Mouse (Mus musculus) embryonic facial prominence, embryonic 15.5 days (tissue): ENCODE data around the gene Camk2d. TPM values are rescaled to one million over a fixed set of nuclear protein-coding genes. Genes with fewer than 3 reads are reported as not detected.

Experiments used
- ATAC-seq: fragments of 200-750 bp; cut with Nextera tagmentation; 2 replicates; pipeline ENCODE4 v1.8.0; 2017; ENCODE audit warnings: low read depth, moderate TSS enrichment; ENCODE audit not compliant: insufficient number of reproducible peaks, low FRiP score, low TSS enrichment
- H3K27ac ChIP-seq: fragments of 300-500 bp; sonication (generic); replicated peaks from 2 replicates; pipeline ENCODE4 v1.5.1; 2015; ENCODE audit warnings: mild to moderate bottlenecking, inconsistent platforms
- H3K27me3 ChIP-seq: fragments of 300-500 bp; sonication (generic); 2 replicates; pipeline ENCODE4 v1.6.1; 2015; ENCODE audit warnings: inconsistent platforms
- H3K36me3 ChIP-seq: fragments of 300-500 bp; sonication (generic); 2 replicates; pipeline ENCODE4 v1.6.1; 2015; ENCODE audit warnings: mild to moderate bottlenecking, inconsistent platforms
- H3K4me1 ChIP-seq: fragments of 300-500 bp; sonication (generic); 2 replicates; pipeline ENCODE4 v1.6.1; 2015; ENCODE audit warnings: inconsistent platforms
- H3K4me2 ChIP-seq: fragments of 300-500 bp; sonication (generic); replicated peaks from 2 replicates; pipeline ENCODE4 v1.6.1; 2015; ENCODE audit warnings: mild to moderate bottlenecking, inconsistent platforms
- H3K4me3 ChIP-seq: fragments of 300-500 bp; sonication (generic); replicated peaks from 2 replicates; pipeline ENCODE4 v1.5.1; 2015; ENCODE audit warnings: mild to moderate bottlenecking, inconsistent platforms
- H3K9ac ChIP-seq: fragments of 300-500 bp; sonication (generic); 2 replicates; pipeline ENCODE4 v1.6.1; 2015; ENCODE audit warnings: inconsistent platforms
- H3K9me3 ChIP-seq: fragments of 300-500 bp; sonication (generic); replicated peaks from 2 replicates; pipeline ENCODE4 v1.6.1; 2016; ENCODE audit warnings: inconsistent platforms
- WGBS: fragments of 180-500 bp; shearing (Covaris S2); methylation state at CpG from one replicate; pipeline ENCODE4 v1.1.7; 2015; 5-methylcytosine and 5-hydroxymethylcytosine counted together
- polyA plus RNA-seq: library from polyadenylated mRNA; unstranded; fragments of >200 nt; fragmentation: Nextera tagmentation; extraction: Ambion mirVana; gene quantifications from 2 replicates; pipeline ENCODE4 v1.2.1, GENCODE M21; 2015

Camk2d gene
- polyA plus RNA-seq, 1 experiment from 2014 or later, result 32.9 TPM

DNA sequence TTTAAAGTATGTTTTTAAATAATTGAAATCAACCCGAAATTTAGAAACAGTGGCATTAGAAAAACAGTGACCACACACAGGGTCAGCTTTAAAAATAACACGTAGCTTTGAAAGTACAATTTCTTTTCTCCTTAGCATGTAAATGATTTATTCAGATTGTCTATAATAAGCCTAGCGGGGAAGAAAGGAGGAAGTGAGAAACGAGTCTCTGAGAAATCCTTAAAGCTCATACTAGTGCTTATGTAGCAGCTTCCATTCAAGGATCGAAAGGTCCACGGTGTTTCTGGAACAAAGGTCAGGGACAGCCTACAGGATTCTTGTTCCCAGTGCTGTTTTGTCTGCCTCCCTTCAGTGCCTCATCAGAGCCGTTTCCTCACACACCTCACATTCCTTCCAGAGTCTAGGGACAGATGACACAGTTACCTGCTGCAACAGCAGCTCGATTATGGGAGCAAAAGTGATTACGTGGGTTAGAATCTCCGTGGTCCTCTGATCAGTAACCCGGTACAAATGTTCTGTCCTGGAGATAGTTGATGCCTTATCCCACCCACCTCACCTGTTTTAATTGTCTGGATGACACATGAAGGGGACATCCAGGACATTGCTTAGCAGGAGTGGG, 17.5 kb downstream of the Camk2d start:
- H3K4me3 ChIP-seq, result no peak overlapping the region
- WGBS, result 71% methylated on average over 11 of the region's 11 CpGs
- no peaks in the 10 kb centered on the region for H3K4me1 ChIP-seq
- H3K27ac ChIP-seq, result no peak overlapping the region
- no peak for ATAC-seq
- H3K27me3 ChIP-seq, result no peaks in the 10 kb centered on the region
- H3K4me2 ChIP-seq, result no peak overlapping the region
- no peak overlapping the region for H3K9ac ChIP-seq
- no peaks in the 10 kb centered on the region for H3K9me3 ChIP-seq
- H3K36me3 ChIP-seq, result no peaks in the 10 kb centered on the region

DNA sequence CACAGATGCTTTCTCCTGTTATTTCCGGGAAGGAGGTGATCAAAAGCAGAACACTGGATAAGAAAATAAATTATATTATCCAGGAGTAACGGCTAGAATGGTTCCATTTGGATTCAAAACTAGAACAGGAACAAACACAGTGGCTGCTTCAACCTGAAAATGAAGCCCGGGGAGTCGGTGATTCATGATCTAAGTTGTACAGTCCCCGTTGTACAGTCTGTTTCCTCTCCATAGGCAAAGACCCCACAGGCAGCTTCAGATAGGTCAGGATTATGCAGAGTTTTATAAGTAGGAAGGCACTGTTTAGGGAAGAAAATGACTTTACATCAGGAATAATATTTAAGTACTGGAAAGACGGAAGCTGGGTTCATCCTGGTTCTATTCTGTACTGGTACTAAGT, 19.2 kb downstream of the Camk2d start:
- Histone ChIP-seq H3K27ac (no peak overlapping the region), H3K4me2 (no peak overlapping the region), H3K27me3 (no peaks in the 10 kb centered on the region), H3K9ac (no peak overlapping the region), H3K4me3 (no peak overlapping the region), H3K36me3 (no peaks in the 10 kb centered on the region), H3K9me3 (no peaks in the 10 kb centered on the region), H3K4me1 (no peaks in the 10 kb centered on the region)
- no peak for ATAC-seq
- WGBS, result 46% methylated on average over 6 of the region's 6 CpGs

DNA sequence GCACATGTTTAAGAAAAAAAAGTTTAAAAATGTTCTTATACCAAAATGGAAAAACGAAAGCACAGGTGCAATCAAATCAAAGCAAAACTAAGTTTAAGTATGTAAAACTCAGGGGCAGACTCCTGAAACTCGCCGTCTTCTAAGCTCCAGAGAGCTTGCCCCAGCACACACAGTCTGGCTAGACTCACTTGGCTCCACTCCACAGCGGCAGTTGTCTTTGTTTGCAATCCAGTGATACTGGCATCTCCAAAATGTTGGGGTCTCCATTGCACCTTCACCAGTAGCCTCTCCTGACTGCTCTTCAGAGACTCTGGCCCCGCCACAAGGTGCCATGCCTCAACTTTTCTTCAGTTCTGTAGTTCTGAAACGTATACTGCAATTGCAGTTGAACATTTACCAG, 24.1 kb downstream of the Camk2d start:
- ATAC-seq, result no peak
- no peaks in the 10 kb centered on the region for H3K36me3 ChIP-seq
- H3K27me3 ChIP-seq, result no peaks in the 10 kb centered on the region
- H3K4me1 ChIP-seq, result no peaks in the 10 kb centered on the region
- H3K4me2 ChIP-seq, result no peak overlapping the region
- WGBS, result 83% methylated on average over 6 of the region's 6 CpGs
- H3K4me3 ChIP-seq, result no peak overlapping the region
- no peak overlapping the region for H3K9ac ChIP-seq
- H3K27ac ChIP-seq, result no peak overlapping the region
- no peaks in the 10 kb centered on the region for H3K9me3 ChIP-seq

DNA sequence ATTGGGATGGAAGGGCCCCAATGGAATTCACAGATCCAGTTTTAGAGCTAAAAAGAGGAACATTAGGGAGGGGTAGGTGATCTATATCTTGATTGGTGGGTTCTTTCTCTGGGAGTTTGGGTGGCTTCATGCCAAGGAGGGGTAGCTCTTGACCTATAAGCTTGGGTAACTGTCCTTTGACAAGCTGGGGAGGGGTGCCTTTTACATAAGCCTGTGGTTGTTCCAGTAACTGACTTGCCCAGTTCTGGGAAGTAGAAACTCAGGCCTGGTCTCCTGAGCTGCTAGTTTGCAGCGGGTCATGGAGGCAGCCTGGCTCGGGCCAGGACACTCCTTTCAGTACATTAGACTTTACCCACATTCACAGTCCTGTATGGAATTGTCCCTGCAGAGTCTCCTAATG, 26.4 kb downstream of the Camk2d start:
- Histone ChIP-seq H3K9me3 (no peaks in the 10 kb centered on the region), H3K9ac (no peak overlapping the region), H3K27me3 (no peaks in the 10 kb centered on the region), H3K27ac (no peak overlapping the region), H3K4me2 (no peak overlapping the region), H3K36me3 (no peaks in the 10 kb centered on the region), H3K4me3 (no peak overlapping the region), H3K4me1 (no peaks in the 10 kb centered on the region)
- 92% methylated on average over 2 of the region's 2 CpGs for WGBS
- no peak for ATAC-seq

DNA sequence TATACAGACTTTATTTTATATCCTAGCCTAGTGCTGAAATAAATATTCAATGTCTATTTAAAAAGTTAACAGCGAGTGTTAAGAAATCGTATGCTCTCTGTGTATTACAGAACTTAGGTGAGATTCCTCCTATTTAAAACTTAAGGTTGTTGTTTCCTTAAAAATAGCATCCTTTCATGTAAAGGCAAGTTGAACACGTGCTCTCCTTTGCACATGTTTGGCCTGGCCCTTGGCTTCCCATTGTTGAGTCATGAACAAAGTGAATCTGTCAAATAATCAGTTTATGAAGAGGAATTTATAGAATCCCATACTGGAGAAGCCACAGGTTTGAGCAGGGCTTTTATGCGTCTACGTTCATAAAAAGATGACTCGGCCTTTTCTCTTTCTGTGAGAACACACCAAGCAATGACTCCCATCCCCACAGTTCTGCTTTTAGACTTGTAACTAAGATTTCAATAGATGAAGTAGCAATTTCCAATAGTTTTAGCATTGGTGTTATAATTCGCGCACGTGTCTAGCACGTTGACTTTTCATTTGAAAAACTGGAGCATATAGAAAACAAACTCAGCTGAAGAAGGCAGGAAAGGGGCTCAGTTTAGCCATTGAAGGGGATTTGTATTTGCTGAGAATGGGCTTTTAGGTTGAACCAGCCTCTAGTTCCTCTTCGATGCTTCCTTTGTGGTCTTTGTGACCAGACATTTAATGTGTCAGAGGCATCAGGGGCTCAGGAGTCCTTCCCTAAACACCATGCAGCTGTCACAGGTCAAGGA, 29.1 kb downstream of the Camk2d start:
- Histone ChIP-seq H3K4me1 (no peaks in the 10 kb centered on the region), H3K9ac (no peak overlapping the region), H3K36me3 (no peaks in the 10 kb centered on the region), H3K4me3 (no peak overlapping the region), H3K4me2 (no peak overlapping the region), H3K27me3 (no peaks in the 10 kb centered on the region), H3K9me3 (no peaks in the 10 kb centered on the region), H3K27ac (no peak overlapping the region)
- ATAC-seq, result no peak
- WGBS, result 82% methylated on average over 11 of the region's 11 CpGs

DNA sequence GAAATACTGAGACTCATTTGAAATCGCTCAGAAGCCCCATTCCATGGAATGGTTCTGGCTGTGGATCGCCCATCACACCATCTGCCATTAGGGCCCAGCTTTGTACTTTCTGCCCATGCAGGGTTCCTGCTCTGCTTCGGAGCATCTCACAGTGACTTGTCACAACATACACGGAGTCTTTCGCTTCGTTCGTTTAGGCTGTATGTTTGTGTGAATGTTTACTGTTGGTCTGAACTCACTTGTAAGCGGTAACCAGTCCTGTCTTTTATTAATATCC, 29.6 kb downstream of the Camk2d start:
- no peak for ATAC-seq
- H3K36me3 ChIP-seq, result no peaks in the 10 kb centered on the region
- WGBS, result 89% methylated on average over 8 of the region's 8 CpGs

DNA sequence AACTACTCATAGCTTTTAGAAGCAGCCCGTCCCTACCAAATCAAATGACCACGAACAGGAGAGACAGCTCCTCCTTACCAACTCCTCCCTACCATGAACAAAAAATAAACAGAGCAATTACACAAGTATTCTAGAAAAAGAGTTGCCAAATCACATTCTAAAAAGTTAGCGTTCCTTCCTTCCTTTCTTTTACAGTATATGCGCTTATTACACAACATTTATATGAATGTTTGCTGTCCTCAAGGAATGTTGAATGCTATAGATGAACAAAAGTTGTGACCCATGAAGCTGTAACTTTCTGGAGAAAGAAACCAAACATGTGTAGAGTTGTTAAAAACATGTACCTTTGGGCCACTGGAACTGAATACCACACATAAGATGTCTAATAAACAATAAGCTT, 31.9 kb downstream of the Camk2d start:
- no peak overlapping the region for H3K4me3 ChIP-seq
- no peaks in the 10 kb centered on the region for H3K9me3 ChIP-seq
- H3K36me3 ChIP-seq, result no peaks in the 10 kb centered on the region
- H3K27ac ChIP-seq, result no peak overlapping the region
- H3K9ac ChIP-seq, result no peak overlapping the region
- no peaks in the 10 kb centered on the region for H3K27me3 ChIP-seq
- H3K4me2 ChIP-seq, result no peak overlapping the region
- ATAC-seq, result no peak
- 88% methylated on average over 4 of the region's 4 CpGs for WGBS
- H3K4me1 ChIP-seq, result no peaks in the 10 kb centered on the region

More for the DNA sequence above, 29.6 kb downstream of the Camk2d start:
- no peaks in the 10 kb centered on the region for H3K27me3 ChIP-seq
- no peak overlapping the region for H3K27ac ChIP-seq
- no peak overlapping the region for H3K4me2 ChIP-seq
- no peaks in the 10 kb centered on the region for H3K4me1 ChIP-seq
- H3K9ac ChIP-seq, result no peak overlapping the region
- no peak overlapping the region for H3K4me3 ChIP-seq
- no peaks in the 10 kb centered on the region for H3K9me3 ChIP-seq

DNA sequence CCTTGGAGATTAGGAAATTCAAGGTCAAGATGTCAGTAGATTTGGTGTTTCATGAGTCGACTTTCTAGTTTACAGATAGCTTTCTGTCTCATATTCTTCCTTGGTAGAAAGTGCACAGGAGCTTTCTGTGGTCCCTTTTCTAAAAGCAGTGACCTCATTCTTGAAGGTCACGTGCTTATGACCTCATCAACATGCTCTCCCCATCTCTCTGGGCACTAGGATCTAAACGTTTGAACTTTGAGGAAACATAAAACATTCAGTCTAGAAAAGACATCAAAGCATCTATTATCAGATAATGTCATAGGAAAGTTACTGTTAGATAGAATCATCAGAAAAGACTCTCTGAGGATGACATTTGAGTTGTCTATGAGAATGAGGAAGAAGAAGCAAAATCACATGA, 32.3 kb downstream of the Camk2d start:
- no peak for ATAC-seq
- 54% methylated on average over 3 of the region's 3 CpGs for WGBS
- Histone ChIP-seq H3K9me3 (no peaks in the 10 kb centered on the region), H3K27ac (no peak overlapping the region), H3K4me1 (no peaks in the 10 kb centered on the region), H3K4me3 (no peak overlapping the region), H3K4me2 (no peak overlapping the region), H3K9ac (no peak overlapping the region), H3K36me3 (no peaks in the 10 kb centered on the region), H3K27me3 (no peaks in the 10 kb centered on the region)

DNA sequence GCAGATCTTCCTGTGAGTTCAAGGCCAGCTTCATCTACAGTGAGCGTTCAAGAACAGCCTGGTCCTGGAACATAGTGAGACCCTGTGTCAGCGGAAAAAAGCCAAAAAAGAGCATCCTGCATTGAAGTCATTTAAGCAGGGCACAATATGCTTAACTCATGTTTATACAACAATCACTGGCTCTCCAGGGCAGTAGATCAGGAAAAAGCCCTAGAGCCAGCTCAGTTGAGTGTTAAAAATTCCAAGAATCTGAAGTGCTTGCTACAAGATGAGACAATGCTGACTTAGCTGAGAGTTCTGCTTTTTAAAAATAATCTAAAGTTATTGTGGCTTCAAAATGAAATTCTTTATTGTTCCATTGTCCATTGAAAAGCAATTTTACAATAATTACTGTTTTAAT, 32.9 kb downstream of the Camk2d start:
- no peak for ATAC-seq
- WGBS, result 83% methylated on average over 2 of the region's 2 CpGs
- H3K9ac ChIP-seq, result no peak overlapping the region
- H3K4me2 ChIP-seq, result no peak overlapping the region
- H3K9me3 ChIP-seq, result no peaks in the 10 kb centered on the region
- no peaks in the 10 kb centered on the region for H3K36me3 ChIP-seq
- H3K27me3 ChIP-seq, result no peaks in the 10 kb centered on the region
- no peak overlapping the region for H3K27ac ChIP-seq
- H3K4me3 ChIP-seq, result no peak overlapping the region
- H3K4me1 ChIP-seq, result no peaks in the 10 kb centered on the region

DNA sequence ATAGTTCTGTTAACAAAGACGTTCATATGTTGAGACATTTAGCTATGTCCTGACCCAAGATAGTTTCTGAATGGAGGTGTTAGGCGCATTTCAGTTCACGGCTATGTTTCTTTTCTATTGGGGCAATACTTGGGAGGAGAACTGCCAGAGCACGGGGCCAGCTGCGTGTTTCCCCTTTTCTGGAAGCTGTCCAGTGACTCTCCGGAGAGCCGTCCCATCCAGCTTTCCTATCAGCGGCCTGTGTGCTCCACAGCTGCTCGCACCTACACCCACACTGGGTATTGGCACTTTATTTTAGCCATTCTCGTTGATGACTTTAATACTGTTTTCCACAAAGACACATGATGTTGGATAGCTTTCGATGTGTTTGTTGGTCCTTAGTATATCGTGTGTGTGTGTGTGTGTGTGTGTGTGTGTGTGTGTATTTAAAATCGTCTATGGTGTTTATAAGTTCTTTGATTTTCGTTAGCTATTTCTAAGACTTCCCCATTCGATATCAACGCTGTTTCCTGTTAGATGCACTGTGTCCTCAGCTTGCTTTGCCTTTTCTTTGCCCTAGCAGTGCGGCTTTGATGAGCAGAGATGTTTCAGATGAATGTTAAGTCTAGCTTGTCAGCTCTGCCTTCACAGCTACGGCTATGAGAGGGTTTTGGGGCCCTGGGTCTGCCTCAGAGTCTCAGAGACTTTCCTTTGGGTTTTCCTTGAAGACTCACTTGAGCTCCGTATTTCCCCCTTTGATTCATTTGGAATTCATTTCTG, 34.2 kb downstream of the Camk2d start:
- Histone ChIP-seq H3K4me2 (no peak overlapping the region), H3K36me3 (no peaks in the 10 kb centered on the region), H3K9ac (no peak overlapping the region), H3K9me3 (no peaks in the 10 kb centered on the region), H3K4me3 (no peak overlapping the region), H3K4me1 (no peaks in the 10 kb centered on the region), H3K27ac (no peak overlapping the region), H3K27me3 (no peaks in the 10 kb centered on the region)
- 82% methylated on average over 19 of the region's 19 CpGs for WGBS
- no peak for ATAC-seq

DNA sequence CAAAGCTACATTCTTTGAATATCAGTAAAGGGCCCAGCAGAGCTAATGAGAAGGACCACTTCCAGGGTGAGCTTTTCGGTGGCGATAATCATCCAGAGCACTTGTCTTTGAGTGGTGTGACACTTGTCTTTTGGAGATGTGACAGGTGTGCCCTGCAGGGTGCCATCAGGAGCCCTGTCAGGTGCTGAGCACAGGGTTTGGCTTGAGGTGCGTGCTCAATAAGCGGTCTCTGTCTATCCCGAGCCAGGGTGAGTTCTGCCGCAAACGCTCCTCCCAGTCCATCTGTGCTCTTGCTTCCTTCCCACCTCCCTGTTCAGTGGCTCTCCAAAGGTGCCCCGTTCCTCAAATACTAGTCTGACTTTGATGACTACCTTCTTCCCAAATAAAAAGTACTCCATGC, 35.5 kb downstream of the Camk2d start:
- H3K9ac ChIP-seq, result no peak overlapping the region
- 69% methylated on average over 8 of the region's 8 CpGs for WGBS
- H3K36me3 ChIP-seq, result no peaks in the 10 kb centered on the region
- no peak overlapping the region for H3K4me3 ChIP-seq
- no peak overlapping the region for H3K4me2 ChIP-seq
- no peaks in the 10 kb centered on the region for H3K4me1 ChIP-seq
- no peaks in the 10 kb centered on the region for H3K27me3 ChIP-seq
- H3K27ac ChIP-seq, result no peak overlapping the region
- ATAC-seq, result no peak
- H3K9me3 ChIP-seq, result no peaks in the 10 kb centered on the region
